Mouse (Mus musculus) gastrocnemius, adult 8-10 months (tissue): ENCODE results near the gene Lypd4. TPM values are rescaled to one million over a fixed set of nuclear protein-coding genes. Genes with fewer than 3 reads are reported as not detected.
"Not testable (repeated sequence)": the region's sequence is repeated elsewhere in the genome, so short reads cannot be mapped to it uniquely, and the experiment has no call there.

Experiments used
- DNase-seq, 2 experiments: peaks; one replicate each; pipeline ENCODE4 v3.0.0; 2022; ENCODE audit warnings: low spot score in 2 of 2
- total RNA-seq, 4 experiments: library from RNA; stranded (reverse); gene quantifications; 2 replicates each; pipeline ENCODE4 v1.2.4; 2022

Lypd4 gene
- not detected for total RNA-seq

DNA sequence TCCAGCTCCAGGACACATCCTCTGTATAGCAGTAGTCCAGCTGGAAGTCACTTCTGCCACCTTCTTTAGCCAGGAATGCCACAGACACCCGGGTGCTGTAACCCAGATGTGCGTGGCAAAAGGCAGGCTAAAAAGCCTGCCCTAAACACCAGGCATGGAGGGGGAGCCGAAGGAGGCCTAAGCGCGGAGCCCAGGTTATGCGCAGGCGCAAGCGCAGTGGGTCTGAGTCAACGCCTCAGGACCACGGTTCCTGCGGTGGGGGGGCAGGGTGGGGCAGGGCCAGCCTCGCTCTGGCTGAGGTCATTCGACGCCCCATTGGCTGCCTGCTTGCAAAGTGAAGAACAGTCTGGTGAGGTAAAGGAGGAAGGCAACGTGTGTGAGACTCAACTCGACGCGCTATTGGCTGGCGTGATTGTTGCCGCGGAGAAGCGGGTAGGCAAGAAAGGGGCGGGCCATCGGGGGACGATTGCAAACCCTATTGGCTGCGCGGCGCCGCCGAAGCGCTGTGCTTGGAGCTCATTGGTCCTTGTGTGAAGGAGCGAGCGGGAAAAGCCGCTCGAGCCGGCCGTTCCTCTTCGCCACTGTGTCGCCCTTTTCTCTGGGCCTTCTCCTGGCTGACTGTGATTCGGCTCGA, at the start of gene Lypd4, which contains the start of gene Dmrtc2:
TSS of gene Lypd4 (minus strand) at position 410 of the 634 bp plus-strand sequence.
TSS of gene Dmrtc2 (plus strand) at position 526 of the 634 bp plus-strand sequence.
- no peak for DNase-seq

- DNase-seq: no peak
Observed at GRCm38 (mm10) chr7:24918763-24919323, 49.1 kb upstream of the Lypd4 start.

- DNase-seq: no peak
Observed at GRCm38 (mm10) chr7:24912480-24912879, 42.7 kb upstream of the Lypd4 start.

GRCm38 (mm10) chr7:24907211-24907748, 37.5 kb upstream of the Lypd4 start:
- no peak for DNase-seq

DNA sequence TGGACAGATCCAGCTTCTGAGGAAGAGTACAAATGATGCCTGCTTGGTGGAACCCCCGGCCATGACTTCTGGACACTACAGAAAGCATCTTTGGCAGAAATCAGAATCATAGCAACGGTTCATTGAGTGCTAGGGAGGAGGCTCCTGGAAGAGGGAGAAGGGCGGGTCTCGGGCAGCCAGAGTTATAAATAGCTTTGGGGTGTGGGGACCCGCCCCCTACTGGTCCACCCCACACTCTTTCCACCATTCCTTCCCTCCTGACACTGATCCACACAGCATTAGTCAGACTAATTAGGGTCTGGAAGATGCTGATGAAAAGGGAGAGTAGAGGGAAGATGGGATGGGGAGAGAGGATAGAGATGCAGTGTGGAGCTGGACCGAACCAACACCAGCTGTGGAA, 36.8 kb upstream of the Lypd4 start:
- DNase-seq: no peak

- no peak for DNase-seq
Observed at GRCm38 (mm10) chr7:24904936-24905335, 35.2 kb upstream of the Lypd4 start.

- DNase-seq: peak; percentile 97 to 98
Observed at GRCm38 (mm10) chr7:24904070-24904483, 34.3 kb upstream of the Lypd4 start.

DNA sequence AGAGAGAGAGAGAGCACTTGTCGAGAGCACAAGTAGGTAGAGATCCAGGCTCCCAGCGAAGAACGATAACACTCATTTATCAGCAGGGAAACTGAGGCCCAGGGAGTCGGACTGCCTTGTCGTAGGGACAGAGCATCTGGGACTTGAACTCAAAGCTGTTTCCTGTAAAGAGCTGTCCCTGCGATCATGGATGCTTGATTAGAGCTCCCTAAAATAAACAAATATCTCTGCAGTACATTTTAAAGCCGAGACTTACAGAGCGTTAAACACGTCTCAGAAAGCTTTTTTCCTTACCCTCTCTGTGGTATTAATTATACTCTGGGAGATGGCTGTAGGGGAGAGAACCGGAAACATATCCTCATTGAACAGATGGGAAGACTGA, 33.7 kb upstream of the Lypd4 start:
- no peak for DNase-seq

DNA sequence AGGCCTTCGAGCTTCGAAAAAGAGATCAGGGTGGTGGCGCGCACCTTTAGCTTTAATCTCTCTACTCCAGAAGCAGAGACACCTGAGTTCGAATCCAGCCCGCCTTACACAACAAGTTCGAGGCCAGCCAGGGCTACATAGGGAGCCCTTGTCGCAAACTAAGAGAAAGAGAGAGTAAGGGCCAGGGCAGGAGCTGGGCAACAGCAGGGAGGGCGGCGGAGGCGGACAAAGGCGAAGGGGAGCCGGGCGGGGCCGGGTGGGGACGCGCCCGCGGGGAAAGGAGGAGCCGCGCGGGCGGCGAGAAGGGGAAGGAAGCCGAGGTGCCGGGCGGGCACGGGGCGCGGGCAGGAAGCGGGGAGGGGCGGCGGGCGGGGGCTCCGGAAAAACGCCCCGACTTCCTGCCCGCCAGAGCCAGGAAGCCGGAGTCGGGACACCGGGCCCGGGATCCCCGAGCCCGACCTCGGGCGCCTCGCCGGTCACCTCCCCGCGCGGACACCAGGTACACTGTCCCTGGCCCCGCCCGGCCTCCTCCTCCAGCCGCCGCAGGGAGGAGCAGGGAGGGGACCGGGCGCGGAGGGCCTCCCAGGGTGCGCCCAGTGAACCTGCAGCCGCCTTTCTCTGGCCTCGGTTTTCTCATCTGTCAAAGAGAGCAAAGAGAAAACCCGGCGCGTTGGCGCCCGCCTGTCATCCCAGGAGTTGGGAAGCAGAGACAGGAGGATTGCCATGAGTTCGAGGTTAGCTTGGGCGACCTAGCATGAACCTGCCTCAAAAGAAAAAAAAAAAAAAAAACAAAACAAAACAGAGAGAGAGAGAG, 33.1 kb upstream of the Lypd4 start, which contains the start of gene Arhgef1:
TSS of gene Arhgef1 (plus strand) at position 283 of the 814 bp plus-strand sequence.
- peak; percentile 29 to 30 for DNase-seq

- no peak for DNase-seq
Observed at GRCm38 (mm10) chr7:24902264-24902629, 32.5 kb upstream of the Lypd4 start.

GRCm38 (mm10) chr7:24901842-24902241, 32.1 kb upstream of the Lypd4 start:
- DNase-seq: no peak

GRCm38 (mm10) chr7:24901114-24901513, 31.4 kb upstream of the Lypd4 start:
- no peak for DNase-seq

DNA sequence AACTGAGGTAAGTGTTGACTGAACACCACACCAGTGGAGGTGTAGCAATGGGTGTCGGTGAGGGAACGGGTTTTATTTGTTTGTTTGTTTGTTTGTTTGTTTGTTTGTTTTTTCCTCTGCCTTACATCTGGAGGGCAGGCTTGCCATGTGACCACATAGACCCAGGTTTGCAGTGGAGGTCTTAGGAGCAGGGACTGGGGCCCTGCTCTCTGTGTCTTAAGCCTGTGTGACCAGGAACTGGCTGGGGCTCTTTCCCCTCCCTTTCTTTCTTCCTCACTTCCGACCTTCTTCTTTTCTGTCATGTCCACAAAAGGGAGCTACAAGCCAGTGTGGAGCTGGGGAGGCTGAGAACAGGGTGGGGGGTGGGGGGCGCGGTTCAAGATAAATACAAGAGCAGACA, 28.2 kb upstream of the Lypd4 start:
- no peak for DNase-seq

GRCm38 (mm10) chr7:24897224-24897623, 27.5 kb upstream of the Lypd4 start, which contains the start of gene Cd79a:
Gene Cd79a (plus strand): TSS chr7:24897381.
- no peak for DNase-seq

GRCm38 (mm10) chr7:24896269-24896668, 26.5 kb upstream of the Lypd4 start:
- no peak for DNase-seq

- not testable (repeated sequence) for DNase-seq
Observed at GRCm38 (mm10) chr7:24895749-24896148, 26.0 kb upstream of the Lypd4 start.

DNA sequence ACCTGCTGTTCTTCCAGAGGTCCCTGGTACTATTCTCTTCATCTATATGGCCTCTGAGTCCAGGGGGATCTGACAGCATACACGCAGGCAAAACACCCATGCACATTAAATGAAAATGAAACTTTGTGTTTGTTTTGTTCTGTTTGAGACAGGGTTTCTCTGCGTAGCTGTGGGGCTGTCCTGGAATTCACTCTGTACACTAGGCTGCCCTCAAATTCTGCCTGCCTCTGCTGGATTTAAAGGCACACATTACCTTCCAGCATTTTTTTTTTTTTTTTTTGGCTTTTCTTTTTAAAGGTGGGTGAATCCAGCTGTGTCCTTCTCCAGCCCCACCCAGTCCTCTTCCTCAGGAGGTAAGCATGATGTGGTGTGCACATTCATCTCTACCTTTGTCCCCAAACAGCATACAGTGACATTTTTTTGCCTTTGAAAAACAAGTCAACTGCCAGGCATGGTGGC, 22.4 kb upstream of the Lypd4 start:
- no peak for DNase-seq

- no peak for DNase-seq
Observed at GRCm38 (mm10) chr7:24891241-24892124, 21.7 kb upstream of the Lypd4 start.

GRCm38 (mm10) chr7:24890281-24891216, 20.8 kb upstream of the Lypd4 start:
- DNase-seq: peak in 1 of 2 experiments; percentile 34
